Mouse (Mus musculus): ENCODE measurements around the gene Smim6. TPM values are rescaled to one million over a fixed set of nuclear protein-coding genes. Genes with fewer than 3 reads are reported as not detected.

The Smim6 gene
- polyA plus RNA-seq, 1 experiment from 2014 or later: 3.1 TPM

DNA sequence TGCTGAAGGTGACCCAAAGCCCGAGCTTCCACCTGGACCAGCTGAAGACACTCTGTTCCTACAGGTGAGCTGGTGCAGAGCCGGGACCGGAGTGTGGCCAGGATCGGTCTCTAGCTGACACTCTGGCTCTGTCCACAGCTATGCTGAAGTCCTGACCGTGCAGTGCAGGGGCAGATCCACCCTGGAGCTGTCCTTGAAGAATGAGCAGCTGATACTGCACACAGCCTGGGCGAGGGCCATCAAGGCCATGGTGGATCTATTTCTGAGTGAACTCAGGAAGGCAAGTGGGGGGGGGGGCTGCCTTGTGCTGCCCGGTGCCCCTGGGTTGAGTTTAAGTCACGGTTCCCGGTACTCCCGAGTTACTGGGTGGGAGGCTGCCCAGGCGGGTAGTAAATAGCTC, 25.4 kb upstream of the Smim6 start:
- Histone ChIP-seq H3K27me3 (replicated peaks) (peaks cover 59% of the 10 kb centered on the region), H3K27ac (no peak overlapping the region), H3K4me3 (no peak overlapping the region), H3K9ac (no peak overlapping the region), H3K9me3 (replicated peaks) (no peaks in the 10 kb centered on the region), H3K4me2 (no peak overlapping the region), H3K4me1 (peaks cover 6% of the 10 kb centered on the region; the same call in 1 of the 2 replicates), H3K36me3 (no peaks in the 10 kb centered on the region)
- 83% methylated on average over 11 of the region's 11 CpGs for WGBS (ENCODE audit: insufficient replicate concordance)
- no peak for ATAC-seq

DNA sequence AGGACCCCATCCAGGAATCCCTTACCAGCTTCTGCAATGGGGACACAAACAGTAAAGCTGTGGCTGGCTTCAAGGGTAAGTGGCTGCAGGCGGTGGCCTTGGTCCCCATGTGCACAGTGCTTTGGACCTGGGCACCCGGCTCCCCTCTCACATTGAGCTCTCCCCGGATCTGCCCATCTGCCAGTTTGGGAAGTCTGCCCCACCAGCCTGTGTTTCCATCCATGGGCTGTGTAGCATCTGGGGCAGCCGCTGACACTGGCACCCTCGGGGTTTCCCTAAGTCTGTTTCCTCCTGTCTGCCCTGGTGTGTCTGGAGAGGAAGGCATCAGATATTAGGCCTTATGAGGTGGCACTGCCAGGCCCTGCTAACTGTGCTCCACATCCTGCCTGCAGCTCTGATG, 23.8 kb upstream of the Smim6 start:
- Histone ChIP-seq H3K4me1 (peaks cover 13% of the 10 kb centered on the region), H3K4me2 (no peak overlapping the region), H3K9me3 (replicated peaks) (no peaks in the 10 kb centered on the region), H3K9ac (no peak overlapping the region), H3K36me3 (peaks cover 10% of the 10 kb centered on the region), H3K27ac (no peak overlapping the region), H3K27me3 (replicated peaks) (peaks cover 44% of the 10 kb centered on the region), H3K4me3 (no peak overlapping the region)
- no peak for ATAC-seq
- 71% methylated on average over 5 of the region's 5 CpGs for WGBS (ENCODE audit: insufficient replicate concordance)

DNA sequence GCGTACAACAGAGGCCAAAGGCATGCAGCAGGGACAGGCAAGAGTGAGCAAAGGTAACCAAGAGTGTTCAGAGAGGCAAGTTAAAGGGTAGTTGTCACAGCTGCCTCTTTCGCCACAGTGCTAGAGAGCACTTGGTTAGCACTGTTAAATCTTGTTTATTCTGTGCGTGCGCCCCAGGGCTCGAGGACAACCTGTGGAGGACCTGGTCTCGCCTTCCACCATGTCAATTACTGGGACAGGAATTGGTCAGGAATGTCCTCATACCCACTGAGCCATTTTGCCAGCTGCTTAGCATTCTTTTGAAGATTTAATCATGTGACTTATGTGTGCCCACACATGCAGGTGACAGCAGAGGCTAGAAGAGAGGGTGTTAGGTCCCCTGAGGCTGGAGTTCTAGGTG, 22.7 kb upstream of the Smim6 start:
- ATAC-seq: no peak
- peaks cover 21% of the 10 kb centered on the region for H3K36me3 ChIP-seq
- H3K4me2 ChIP-seq: no peak overlapping the region
- H3K27me3 ChIP-seq (replicated peaks): peaks cover 32% of the 10 kb centered on the region
- H3K4me3 ChIP-seq: no peak overlapping the region
- no peaks in the 10 kb centered on the region for H3K9me3 ChIP-seq (replicated peaks)
- H3K9ac ChIP-seq: no peak overlapping the region
- no peak overlapping the region for H3K27ac ChIP-seq
- WGBS (ENCODE audit: insufficient replicate concordance): 64% methylated on average over 6 of the region's 6 CpGs
- peaks cover 7% of the 10 kb centered on the region for H3K4me1 ChIP-seq

DNA sequence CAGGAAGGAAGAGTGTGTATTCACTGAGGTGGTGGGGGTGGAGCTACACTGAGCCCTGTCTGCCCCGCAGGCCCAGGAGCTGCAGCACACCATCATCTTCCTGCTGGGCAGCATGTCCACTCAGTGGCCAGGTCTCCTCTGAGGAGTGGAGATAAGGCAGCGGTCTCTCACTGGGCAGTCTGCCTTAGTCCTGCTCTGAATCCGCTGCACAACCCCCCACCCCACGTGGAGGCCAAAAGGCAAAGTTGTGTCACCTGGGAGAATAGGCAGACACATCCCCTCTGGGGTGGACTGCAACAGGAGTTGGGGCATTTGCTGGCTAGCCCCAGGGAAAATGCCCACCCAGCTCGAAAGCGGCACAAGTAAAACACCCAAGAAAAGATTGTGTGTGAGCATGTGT, 19.6 kb upstream of the Smim6 start:
- peaks cover 8% of the 10 kb centered on the region for H3K27me3 ChIP-seq (replicated peaks)
- peaks cover 7% of the 10 kb centered on the region for H3K4me1 ChIP-seq
- H3K27ac ChIP-seq: no peak overlapping the region
- H3K36me3 ChIP-seq: peaks cover 51% of the 10 kb centered on the region
- no peaks in the 10 kb centered on the region for H3K9me3 ChIP-seq (replicated peaks)
- no peak for ATAC-seq
- WGBS (ENCODE audit: insufficient replicate concordance): 63% methylated on average over 6 of the region's 6 CpGs
- no peak overlapping the region for H3K4me3 ChIP-seq
- H3K4me2 ChIP-seq: no peak overlapping the region
- no peak overlapping the region for H3K9ac ChIP-seq

DNA sequence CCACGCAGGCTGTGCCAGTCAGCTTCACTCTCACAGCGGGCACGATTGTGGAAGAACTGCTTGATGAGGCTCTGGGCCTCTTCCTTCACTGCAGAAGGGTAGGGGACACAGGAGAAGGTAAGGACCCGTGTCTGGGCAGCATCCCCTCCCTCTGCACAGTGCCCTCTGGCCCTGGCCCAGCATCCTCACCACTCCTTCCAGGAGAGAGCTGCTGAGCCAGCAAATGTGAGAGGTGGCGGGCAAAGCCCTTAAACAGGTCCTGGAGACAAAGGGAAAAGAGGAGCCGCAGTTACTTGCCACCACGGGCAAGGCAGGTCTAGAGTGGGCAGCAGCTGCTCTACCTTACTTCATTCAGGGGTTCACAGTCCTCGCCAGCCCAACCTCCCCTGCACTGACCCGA, 18.7 kb upstream of the Smim6 start:
- 78% methylated on average over 9 of the region's 9 CpGs for WGBS (ENCODE audit: insufficient replicate concordance)
- Histone ChIP-seq H3K27ac (no peak overlapping the region), H3K4me1 (peaks cover 12% of the 10 kb centered on the region), H3K9me3 (replicated peaks) (no peaks in the 10 kb centered on the region), H3K4me2 (no peak overlapping the region), H3K9ac (no peak overlapping the region), H3K27me3 (replicated peaks) (no peaks in the 10 kb centered on the region; the same call in none of the 2 replicates), H3K4me3 (no peak overlapping the region), H3K36me3 (peaks cover 51% of the 10 kb centered on the region)
- ATAC-seq: no peak

DNA sequence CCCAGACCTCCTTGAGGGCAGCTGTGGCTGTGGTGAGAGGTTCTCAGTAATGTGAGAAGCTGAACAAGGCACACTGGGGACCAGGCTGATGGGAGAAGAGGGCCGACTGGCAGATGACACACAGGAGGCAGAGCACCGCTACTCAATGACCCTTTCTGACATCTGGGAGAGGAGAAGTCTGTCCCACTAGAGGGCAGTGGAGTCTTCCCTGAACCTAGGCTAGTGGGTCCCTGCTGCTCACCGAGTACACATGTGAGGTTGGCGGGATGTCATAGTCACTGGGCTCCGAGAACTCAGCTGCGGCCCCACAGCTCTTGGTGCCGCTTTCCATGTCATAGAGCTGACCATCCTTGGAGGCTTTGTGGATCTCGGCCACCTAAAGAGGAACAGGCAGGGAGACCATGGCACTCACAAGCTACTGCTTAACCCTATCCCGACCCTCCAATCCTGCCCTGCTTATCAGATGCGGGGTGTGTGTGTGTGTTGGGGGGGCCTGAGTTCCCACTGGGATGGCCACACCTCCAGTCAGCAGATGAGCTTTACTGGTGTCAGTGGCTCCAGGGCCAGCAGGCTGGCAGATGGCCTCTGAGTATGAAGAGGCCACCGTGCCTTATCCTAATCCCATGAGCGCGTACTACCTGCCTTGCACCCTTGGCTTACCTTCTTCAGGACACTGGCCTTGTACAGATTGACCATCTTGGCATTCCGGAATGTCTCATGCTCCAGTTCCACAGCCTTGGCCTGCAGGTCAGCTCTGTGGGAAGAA, 16.9 kb upstream of the Smim6 start:
- peaks cover 51% of the 10 kb centered on the region for H3K36me3 ChIP-seq

GRCm38 (mm10) chr11:115898446-115898845, 13.4 kb upstream of the Smim6 start:
- Histone ChIP-seq H3K4me3 (no peak overlapping the region), H3K9ac (peak overlapping the region; percentile 83), H3K4me1 (peaks cover 59% of the 10 kb centered on the region), H3K27ac (peak overlapping the region; percentile 100), H3K36me3 (peaks cover 49% of the 10 kb centered on the region), H3K4me2 (peak overlapping the region; percentile 79), H3K9me3 (replicated peaks) (no peaks in the 10 kb centered on the region), H3K27me3 (replicated peaks) (no peaks in the 10 kb centered on the region)
- no peak for ATAC-seq
- 50% methylated on average over 7 of the region's 7 CpGs for WGBS (ENCODE audit: insufficient replicate concordance)

More for the DNA sequence above, 16.9 kb upstream of the Smim6 start:
- Histone ChIP-seq H3K9ac (no peak overlapping the region), H3K27ac (no peak overlapping the region), H3K9me3 (replicated peaks) (no peaks in the 10 kb centered on the region), H3K4me2 (no peak overlapping the region), H3K27me3 (replicated peaks) (no peaks in the 10 kb centered on the region; the same call in 1 of the 2 replicates), H3K4me1 (peaks cover 31% of the 10 kb centered on the region), H3K4me3 (no peak overlapping the region)
- WGBS (ENCODE audit: insufficient replicate concordance): 66% methylated on average over 14 of the region's 14 CpGs
- ATAC-seq: no peak

GRCm38 (mm10) chr11:115898886-115899285, 12.9 kb upstream of the Smim6 start:
- 0 out of 2 replicates have a peak, but pooled peaks have one; percentile 2 for ATAC-seq
- H3K27me3 ChIP-seq (replicated peaks): no peaks in the 10 kb centered on the region
- H3K4me1 ChIP-seq: peaks cover 63% of the 10 kb centered on the region
- peak overlapping the region; percentile 83 for H3K9ac ChIP-seq
- peak overlapping the region; percentile 69 for H3K4me3 ChIP-seq
- H3K9me3 ChIP-seq (replicated peaks): no peaks in the 10 kb centered on the region
- H3K4me2 ChIP-seq: peak overlapping the region; percentile 79
- H3K27ac ChIP-seq: peak overlapping the region; percentile 100
- H3K36me3 ChIP-seq: peaks cover 47% of the 10 kb centered on the region
- WGBS (ENCODE audit: insufficient replicate concordance): 11% methylated on average over 4 of the region's 4 CpGs

- H3K4me1 ChIP-seq: peaks cover 71% of the 10 kb centered on the region
- peak within 1 kb of the TSS; percentile 83 for H3K9ac ChIP-seq
- ATAC-seq: peak; percentile 30
These were observed 12.1 kb upstream of the Smim6 start, which contains the start of gene Smim5 for GRCm38 (mm10) chr11:115899486-115900266. Gene Smim5, plus strand, starts transcription at chr11:115899966.

DNA sequence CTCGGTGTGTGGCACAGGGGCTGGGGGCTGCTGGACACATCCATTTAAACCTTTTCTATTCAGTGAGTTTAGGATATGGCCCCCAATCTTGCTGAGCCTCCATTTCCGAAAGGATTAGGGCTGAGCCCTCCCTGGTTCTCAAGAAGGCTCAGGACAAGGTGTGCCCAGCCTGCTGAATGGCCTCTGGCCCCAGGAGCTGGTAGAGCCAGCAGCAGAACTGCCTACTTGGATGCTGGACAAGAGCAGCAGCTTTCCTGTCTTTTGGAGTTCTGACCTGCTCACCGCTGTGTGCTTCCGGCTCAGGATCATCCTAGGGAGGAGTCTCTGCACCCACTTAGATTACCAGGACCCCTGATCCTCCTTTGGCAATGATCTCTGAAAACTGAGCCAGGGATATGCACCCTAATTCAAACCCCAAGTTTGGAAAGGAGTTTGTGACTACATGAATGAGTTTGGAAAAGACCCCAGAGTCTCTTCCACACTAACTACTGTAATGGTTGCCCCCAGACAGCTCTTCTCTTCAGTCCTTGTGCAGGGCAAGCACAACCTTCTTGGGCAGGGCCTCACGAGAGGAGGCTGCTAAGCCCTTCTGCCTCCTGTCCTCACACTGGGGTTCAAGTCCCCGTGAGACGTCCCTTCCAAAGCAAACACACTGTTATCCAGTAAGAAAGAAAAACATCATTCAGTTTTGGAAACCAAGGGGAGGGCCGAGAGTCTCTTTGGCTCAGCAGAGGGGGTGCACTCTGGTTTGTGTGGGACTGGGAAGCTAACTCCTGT, 11.1 kb upstream of the Smim6 start:
- Histone ChIP-seq H3K4me1 (peaks cover 82% of the 10 kb centered on the region), H3K4me3 (peak overlapping the region; percentile 69), H3K36me3 (peaks cover 47% of the 10 kb centered on the region), H3K9me3 (replicated peaks) (no peaks in the 10 kb centered on the region), H3K27me3 (replicated peaks) (no peaks in the 10 kb centered on the region), H3K4me2 (peak overlapping the region; percentile 79), H3K9ac (peak overlapping the region; percentile 83), H3K27ac (peak overlapping the region; percentile 100)
- WGBS (ENCODE audit: insufficient replicate concordance): 34% methylated on average over 8 of the region's 8 CpGs
- ATAC-seq: no peak

More at GRCm38 (mm10) chr11:115899486-115900266, 12.1 kb upstream of the Smim6 start, which contains the start of gene Smim5:
- peak within 1 kb of the TSS; percentile 100 for H3K27ac ChIP-seq
- 18% methylated on average over 16 of the region's 16 CpGs for WGBS (ENCODE audit: insufficient replicate concordance)
- H3K27me3 ChIP-seq (replicated peaks): no peaks in the 10 kb centered on the region
- H3K4me2 ChIP-seq: peak within 1 kb of the TSS; percentile 79
- peak within 1 kb of the TSS; percentile 69 for H3K4me3 ChIP-seq
- H3K36me3 ChIP-seq: peaks cover 47% of the 10 kb centered on the region
- H3K9me3 ChIP-seq (replicated peaks): no peaks in the 10 kb centered on the region

DNA sequence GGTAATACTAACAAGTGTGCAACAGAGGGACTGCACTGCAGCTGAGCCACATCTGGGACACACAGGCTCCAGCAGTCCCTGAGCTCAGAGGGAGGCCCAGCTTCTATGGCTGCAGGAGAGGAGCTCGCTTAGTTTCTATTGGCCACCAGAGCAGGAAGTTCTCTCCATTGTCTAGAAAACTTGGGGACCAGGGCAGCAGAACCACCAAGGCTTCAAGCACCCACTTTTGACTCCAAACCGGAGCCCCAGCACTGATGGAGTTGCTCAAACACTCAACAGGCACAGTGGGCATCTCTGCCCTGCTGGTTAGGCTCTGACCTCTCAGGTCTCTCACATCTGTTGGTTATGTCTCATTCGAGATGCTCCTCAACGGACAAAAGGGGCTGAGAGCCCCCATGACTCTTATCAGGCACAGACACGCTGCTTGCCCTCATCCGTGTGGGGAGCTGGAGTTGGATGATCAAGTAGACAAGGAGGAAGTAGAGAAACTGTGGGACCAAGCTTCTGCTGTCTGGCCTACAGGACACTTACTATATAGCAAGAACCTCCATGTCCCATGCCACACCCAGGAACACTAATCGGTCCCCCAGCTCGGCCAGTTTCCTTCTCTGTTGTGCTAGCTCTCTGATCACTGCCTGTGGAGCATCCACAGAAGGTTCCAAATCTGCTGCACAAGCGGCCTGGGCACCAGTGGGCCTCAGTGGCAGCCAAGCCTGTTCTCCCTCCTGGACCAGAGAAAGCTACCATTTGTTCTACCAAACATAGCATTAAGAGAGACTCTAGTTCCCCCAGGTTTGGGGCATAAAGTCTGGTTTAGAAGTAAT, 10.3 kb upstream of the Smim6 start:
- peaks cover 90% of the 10 kb centered on the region for H3K4me1 ChIP-seq
- ATAC-seq: peak; percentile 67

More for the DNA sequence above, 10.3 kb upstream of the Smim6 start:
- Histone ChIP-seq H3K9ac (peak overlapping the region; percentile 83), H3K9me3 (replicated peaks) (no peaks in the 10 kb centered on the region), H3K4me2 (peak overlapping the region; percentile 79), H3K27me3 (replicated peaks) (no peaks in the 10 kb centered on the region), H3K36me3 (peaks cover 47% of the 10 kb centered on the region), H3K4me3 (peak overlapping the region; percentile 69), H3K27ac (peak overlapping the region; percentile 100)
- 21% methylated on average over 9 of the region's 9 CpGs for WGBS (ENCODE audit: insufficient replicate concordance)

Data from liver, embryonic 12.5 days (tissue).